Mouse (Mus musculus): Measurements from ENCODE around the gene March11. TPM values are rescaled to one million over a fixed set of nuclear protein-coding genes. Genes with fewer than 3 reads are reported as not detected.

The March11 gene
- 1.4 and 2.2 TPM in 2 replicates for polyA plus RNA-seq (2016; fragmentation: Nextera tagmentation; extraction: Ambion mirVana)

DNA sequence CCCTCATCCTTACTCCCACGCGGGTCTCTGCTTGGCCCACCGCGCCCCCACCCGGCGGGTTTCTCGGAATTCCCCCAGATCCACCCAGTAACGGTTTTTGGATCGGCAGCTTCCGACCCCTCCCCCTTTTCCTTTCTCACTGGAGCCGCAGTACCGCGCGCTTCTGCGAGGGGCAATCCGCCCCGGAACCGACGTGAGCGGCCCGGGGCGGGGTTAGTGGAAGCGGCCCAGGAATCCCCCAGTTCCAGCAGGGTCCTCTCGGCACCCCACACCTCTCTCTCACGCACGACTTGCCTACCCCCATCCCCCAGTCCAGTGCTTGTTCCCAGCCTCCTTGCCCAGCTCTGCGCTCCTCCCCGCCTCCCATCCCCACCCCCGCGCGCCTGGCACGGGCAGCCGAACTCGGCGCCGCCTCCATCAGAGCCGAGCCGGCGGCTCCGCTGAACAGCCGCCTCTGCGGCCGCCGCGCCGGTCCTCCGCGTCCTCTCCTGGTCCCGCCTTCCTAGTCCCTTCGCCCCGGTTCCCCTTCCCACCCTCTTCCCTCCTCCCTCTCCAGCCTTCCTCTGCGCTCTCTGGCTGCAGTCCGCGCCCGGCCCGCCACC, at the start of gene March11:
March11 (plus strand) TSS at position 420 of the 602 bp plus-strand sequence.
- H3K27me3 ChIP-seq (ENCODE audit: insufficient read depth, poor library complexity, severe bottlenecking): peaks cover 19% of the 10 kb centered on the region
- H3K9me3 ChIP-seq: no peaks in the 10 kb centered on the region
- peak within 1 kb of the TSS; percentile 76 for H3K27ac ChIP-seq
- peaks cover 21% of the 10 kb centered on the region; the same call in 1 of the 2 replicates for H3K4me1 ChIP-seq (replicated peaks)
- DNase-seq (ENCODE audit: low spot score): peak; percentile 69
- no peaks in the 10 kb centered on the region for H3K36me3 ChIP-seq
- H3K4me3 ChIP-seq: peak within 1 kb of the TSS; percentile 77
- 1% methylated on average over 56 of the region's 56 CpGs for WGBS

DNA sequence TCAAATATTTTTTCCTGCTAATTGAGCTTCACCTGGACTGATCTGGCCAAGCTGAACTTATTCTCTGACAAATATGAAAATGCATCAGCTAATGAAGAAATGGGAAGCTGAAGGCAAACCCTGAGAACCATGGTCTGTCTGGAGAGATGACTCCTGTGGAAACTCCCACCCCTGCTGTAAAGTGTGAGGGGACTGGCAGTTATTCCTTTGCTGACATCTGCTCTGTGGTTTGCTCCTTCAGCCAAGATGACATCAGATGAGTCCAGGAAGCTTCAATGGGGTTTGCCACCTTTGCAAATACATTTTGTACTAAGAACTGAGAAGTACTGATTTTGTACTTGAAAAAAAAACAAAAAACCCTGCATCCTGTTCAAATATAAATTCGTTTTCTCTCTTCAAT, 46.5 kb upstream of the March11 start:
- H3K4me1 ChIP-seq (replicated peaks): no peaks in the 10 kb centered on the region
- no peak for DNase-seq (ENCODE audit: low spot score)

DNA sequence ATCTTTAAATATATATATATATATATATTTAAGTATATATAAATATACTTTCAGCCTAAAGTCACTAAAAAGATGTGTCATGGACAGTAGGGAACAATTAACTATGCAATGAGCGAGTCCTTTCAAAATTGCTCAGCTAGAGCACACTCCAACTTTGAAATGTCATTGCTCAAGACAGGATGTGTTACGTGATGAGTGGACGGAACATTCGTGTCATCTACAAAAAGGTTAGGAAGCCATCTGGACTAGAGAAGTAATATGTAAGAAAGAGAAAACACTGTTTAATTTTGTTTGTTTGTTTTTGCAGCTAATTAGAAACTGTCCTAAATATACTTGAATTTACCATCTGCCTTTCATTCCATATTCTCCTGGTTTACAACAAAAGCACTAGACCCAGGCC, 39.3 kb upstream of the March11 start:
- no peak overlapping the region for H3K27ac ChIP-seq
- H3K36me3 ChIP-seq: no peaks in the 10 kb centered on the region
- no peaks in the 10 kb centered on the region for H3K27me3 ChIP-seq (ENCODE audit: insufficient read depth, poor library complexity, severe bottlenecking)
- H3K4me1 ChIP-seq (replicated peaks): no peaks in the 10 kb centered on the region
- no peaks in the 10 kb centered on the region for H3K9me3 ChIP-seq
- 95% methylated on average over 4 of the region's 4 CpGs for WGBS
- H3K4me3 ChIP-seq: no peak overlapping the region
- no peak for DNase-seq (ENCODE audit: low spot score)

More for the DNA sequence above, 46.5 kb upstream of the March11 start:
- Histone ChIP-seq H3K27me3 (ENCODE audit: insufficient read depth, poor library complexity, severe bottlenecking) (no peaks in the 10 kb centered on the region), H3K4me3 (no peak overlapping the region), H3K36me3 (no peaks in the 10 kb centered on the region), H3K27ac (no peak overlapping the region), H3K9me3 (no peaks in the 10 kb centered on the region)
- WGBS: 70% methylated on average over 1 of the region's 1 CpGs

DNA sequence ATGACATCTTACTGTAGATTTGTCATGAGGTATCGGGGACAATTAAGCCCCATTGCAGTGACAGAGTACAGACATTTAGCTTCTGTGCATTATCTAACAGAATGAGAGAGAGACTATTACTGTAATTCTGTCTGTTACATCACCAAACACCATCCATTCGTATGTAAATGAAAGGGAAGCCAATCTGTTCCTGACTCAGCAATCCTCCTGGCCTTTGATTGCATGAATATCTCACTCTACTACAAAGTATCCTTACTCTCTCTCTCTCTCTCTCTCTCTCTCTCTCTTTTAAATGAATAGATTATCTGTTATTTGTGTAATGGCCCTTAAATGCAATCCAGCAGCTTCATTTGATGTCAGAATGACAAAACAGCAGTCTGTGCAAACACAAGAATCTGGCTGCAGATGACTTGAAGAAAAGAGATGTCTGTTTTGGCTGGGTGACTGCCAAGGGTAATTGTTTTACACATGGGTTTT, 32.8 kb upstream of the March11 start:
- H3K4me1 ChIP-seq (replicated peaks): no peaks in the 10 kb centered on the region
- WGBS: 85% methylated on average over 2 of the region's 2 CpGs
- no peaks in the 10 kb centered on the region for H3K36me3 ChIP-seq
- DNase-seq (ENCODE audit: low spot score): no peak
- H3K27me3 ChIP-seq (ENCODE audit: insufficient read depth, poor library complexity, severe bottlenecking): no peaks in the 10 kb centered on the region
- H3K4me3 ChIP-seq: no peak overlapping the region
- no peak overlapping the region for H3K27ac ChIP-seq
- H3K9me3 ChIP-seq: no peaks in the 10 kb centered on the region

DNA sequence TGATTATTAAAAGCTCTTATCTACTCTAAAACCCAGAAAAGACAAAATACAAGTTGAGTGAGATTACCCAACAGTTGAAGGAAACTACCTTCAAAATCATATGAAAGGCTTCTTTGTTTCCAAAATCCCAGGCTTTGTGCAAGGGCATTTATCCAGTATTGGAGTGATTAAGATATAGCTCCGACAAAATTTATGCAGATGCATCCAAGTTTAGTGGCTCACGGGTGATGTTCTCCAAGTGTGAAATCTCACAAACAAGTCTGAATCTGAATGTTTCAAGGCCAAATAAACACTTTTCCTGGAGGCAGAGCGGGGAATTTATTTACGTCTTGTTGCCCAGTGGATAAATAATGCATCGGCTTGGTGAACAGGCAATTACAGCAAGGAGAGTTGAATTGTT, 32.2 kb upstream of the March11 start:
- Histone ChIP-seq H3K27ac (no peak overlapping the region), H3K36me3 (no peaks in the 10 kb centered on the region), H3K4me3 (no peak overlapping the region), H3K4me1 (replicated peaks) (no peaks in the 10 kb centered on the region), H3K9me3 (no peaks in the 10 kb centered on the region), H3K27me3 (ENCODE audit: insufficient read depth, poor library complexity, severe bottlenecking) (no peaks in the 10 kb centered on the region)
- WGBS: 89% methylated on average over 5 of the region's 5 CpGs
- no peak for DNase-seq (ENCODE audit: low spot score)

DNA sequence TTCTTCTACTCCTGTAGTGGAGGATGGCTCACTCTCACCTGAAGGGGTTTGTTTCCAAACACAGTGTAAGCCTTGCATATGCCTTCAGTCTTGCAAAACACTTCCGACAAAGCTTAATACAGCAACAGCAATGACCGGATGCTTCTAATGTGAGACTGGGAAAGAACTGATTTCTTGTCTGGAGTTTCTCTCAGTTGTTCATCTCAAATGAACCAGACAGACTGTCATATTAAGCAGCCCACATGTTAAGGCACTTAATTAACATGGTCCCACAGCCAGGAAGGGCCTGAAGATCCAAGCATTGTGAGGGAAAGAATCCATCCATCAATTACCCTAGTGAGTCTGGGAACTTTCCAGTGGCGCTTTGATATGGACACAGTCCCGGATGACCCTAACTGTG, 17.0 kb upstream of the March11 start:
- Histone ChIP-seq H3K4me1 (replicated peaks) (no peaks in the 10 kb centered on the region), H3K4me3 (no peak overlapping the region), H3K27me3 (ENCODE audit: insufficient read depth, poor library complexity, severe bottlenecking) (no peaks in the 10 kb centered on the region), H3K27ac (0 out of 2 replicates have a peak overlapping the region, but pooled peaks have one; percentile 16), H3K9me3 (no peaks in the 10 kb centered on the region), H3K36me3 (no peaks in the 10 kb centered on the region)
- DNase-seq (ENCODE audit: low spot score): no peak
- WGBS: 78% methylated on average over 4 of the region's 4 CpGs

DNA sequence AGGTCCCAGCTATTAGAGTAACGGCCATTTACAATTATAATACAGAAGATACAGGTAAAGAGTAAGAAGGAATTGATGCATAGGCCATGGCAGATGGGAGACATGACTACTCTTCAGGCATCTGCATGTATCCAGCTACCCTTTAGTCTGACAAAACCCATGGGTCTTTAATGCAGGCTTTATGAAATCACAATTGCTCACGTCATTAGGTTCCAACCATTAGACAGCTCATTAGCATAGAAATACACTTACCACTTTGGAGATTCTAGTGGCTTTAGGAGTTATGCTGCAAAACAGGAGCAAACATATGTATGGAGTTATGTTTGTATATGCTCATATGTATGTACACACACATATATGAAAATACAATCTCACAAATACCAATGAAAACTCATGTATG, 16.0 kb upstream of the March11 start:
- Histone ChIP-seq H3K4me3 (no peak overlapping the region), H3K27ac (no peak overlapping the region), H3K4me1 (replicated peaks) (no peaks in the 10 kb centered on the region), H3K27me3 (ENCODE audit: insufficient read depth, poor library complexity, severe bottlenecking) (no peaks in the 10 kb centered on the region), H3K9me3 (no peaks in the 10 kb centered on the region), H3K36me3 (no peaks in the 10 kb centered on the region)
- WGBS: 80% methylated on average over 2 of the region's 2 CpGs
- no peak for DNase-seq (ENCODE audit: low spot score)

DNA sequence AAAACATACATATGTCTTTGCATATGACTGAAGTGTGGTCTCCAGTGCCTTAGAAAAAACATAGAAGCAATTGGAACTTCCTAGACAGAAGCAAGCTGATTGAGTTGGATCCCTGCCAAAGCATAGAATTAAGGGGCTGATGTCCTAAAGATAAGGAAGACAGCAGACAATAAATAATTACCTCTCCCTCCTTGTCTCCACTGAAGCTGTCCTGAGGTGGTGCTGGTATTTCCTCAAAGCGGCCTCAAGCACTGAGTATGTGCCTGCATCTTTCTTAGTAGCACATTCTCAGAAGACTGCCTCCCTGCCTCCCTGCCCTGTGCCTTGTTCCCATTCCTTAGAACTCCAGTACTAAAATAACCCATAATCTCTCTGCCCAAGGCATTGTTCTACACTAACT, 15.6 kb upstream of the March11 start:
- no peaks in the 10 kb centered on the region for H3K27me3 ChIP-seq (ENCODE audit: insufficient read depth, poor library complexity, severe bottlenecking)
- WGBS: 86% methylated on average over 1 of the region's 1 CpGs
- H3K9me3 ChIP-seq: no peaks in the 10 kb centered on the region
- H3K36me3 ChIP-seq: no peaks in the 10 kb centered on the region
- H3K4me1 ChIP-seq (replicated peaks): no peaks in the 10 kb centered on the region
- H3K27ac ChIP-seq: no peak overlapping the region
- DNase-seq (ENCODE audit: low spot score): no peak
- H3K4me3 ChIP-seq: no peak overlapping the region

DNA sequence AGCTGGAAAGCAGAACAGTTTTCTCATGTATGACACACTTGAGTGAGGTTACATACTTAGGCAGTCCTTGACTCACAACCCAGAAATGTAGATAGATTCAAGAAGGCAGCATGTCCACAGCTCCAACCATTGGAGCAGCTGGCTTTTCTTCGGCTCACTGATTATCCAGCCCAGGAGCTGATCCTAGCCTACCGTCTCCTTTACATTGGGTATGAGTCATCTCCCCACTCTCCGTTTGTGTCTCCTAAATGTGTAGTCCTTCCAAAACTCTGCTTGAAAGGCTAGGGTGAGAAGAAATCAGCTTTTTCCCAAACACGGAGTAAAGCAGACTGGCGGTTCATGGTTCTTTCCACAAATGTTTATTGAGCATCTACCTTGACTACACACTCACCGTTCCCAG, 10.2 kb upstream of the March11 start:
- no peaks in the 10 kb centered on the region for H3K27me3 ChIP-seq (ENCODE audit: insufficient read depth, poor library complexity, severe bottlenecking)
- H3K36me3 ChIP-seq: no peaks in the 10 kb centered on the region
- no peak overlapping the region for H3K4me3 ChIP-seq
- H3K9me3 ChIP-seq: no peaks in the 10 kb centered on the region
- DNase-seq (ENCODE audit: low spot score): no peak
- H3K27ac ChIP-seq: no peak overlapping the region
- WGBS: 94% methylated on average over 6 of the region's 6 CpGs
- H3K4me1 ChIP-seq (replicated peaks): no peaks in the 10 kb centered on the region

DNA sequence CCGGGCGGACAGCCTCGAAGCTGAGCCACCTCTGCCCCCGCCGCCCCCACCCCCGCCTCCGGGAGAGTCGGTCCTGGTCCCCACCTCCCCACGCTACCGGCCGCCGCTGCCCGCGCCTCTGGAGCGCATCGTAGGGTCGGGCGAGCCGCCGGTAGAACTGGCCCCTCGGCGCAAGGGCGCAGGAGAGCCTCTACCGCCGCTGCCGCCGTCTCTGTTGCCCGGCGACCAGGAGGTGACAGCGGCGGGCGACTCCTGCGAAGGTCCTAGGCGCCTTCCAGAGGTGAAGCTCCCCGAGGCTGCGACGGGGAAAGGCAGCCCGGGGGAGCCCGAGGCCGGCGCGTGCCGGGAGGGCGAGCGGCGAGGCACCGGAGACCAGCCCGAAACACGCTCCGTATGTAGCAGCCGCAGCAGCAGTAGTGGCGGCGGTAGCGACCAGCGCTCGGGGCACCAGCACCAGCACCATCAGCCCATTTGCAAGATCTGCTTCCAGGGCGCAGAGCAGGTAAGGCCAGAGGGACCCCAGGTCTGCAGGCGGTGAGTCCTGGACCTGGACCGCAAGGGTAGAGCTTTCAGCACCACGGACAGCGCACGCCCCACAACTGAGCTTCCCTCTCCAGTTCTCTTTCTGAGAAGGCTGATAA, 563 bp downstream of the March11 start:
- Histone ChIP-seq H3K27ac (peak overlapping the region; percentile 76), H3K27me3 (ENCODE audit: insufficient read depth, poor library complexity, severe bottlenecking) (peaks cover 19% of the 10 kb centered on the region), H3K4me1 (replicated peaks) (peaks cover 21% of the 10 kb centered on the region; the same call in 1 of the 2 replicates), H3K9me3 (no peaks in the 10 kb centered on the region), H3K36me3 (no peaks in the 10 kb centered on the region), H3K4me3 (peak overlapping the region; percentile 77)
- WGBS: under 1% methylated on average over 62 of the region's 62 CpGs
- peak; percentile 80 for DNase-seq (ENCODE audit: low spot score)

DNA sequence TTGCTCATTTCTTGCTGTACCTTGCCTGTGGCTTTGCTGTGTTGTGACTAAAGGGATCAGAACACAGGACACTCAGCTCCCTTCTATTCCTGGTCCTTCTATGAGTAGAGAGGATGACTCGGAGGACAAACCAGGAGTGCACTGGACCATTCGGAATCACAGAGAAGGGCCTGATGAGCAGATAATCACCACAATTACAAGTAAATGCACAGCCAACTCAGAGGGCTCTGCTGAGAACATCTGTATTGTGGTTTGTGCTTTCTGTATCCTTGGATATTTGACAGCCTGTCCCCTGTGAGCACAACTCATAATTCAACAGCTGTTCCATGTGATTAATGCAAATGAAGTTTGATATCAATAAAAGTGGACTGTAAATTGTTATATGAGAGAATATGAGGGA, 11.0 kb downstream of the March11 start:
- no peak overlapping the region for H3K27ac ChIP-seq
- no peak overlapping the region for H3K4me3 ChIP-seq
- no peaks in the 10 kb centered on the region for H3K27me3 ChIP-seq (ENCODE audit: insufficient read depth, poor library complexity, severe bottlenecking)
- H3K36me3 ChIP-seq: no peaks in the 10 kb centered on the region
- DNase-seq (ENCODE audit: low spot score): no peak
- no peaks in the 10 kb centered on the region for H3K9me3 ChIP-seq
- H3K4me1 ChIP-seq (replicated peaks): no peaks in the 10 kb centered on the region
- WGBS: 75% methylated on average over 2 of the region's 2 CpGs

DNA sequence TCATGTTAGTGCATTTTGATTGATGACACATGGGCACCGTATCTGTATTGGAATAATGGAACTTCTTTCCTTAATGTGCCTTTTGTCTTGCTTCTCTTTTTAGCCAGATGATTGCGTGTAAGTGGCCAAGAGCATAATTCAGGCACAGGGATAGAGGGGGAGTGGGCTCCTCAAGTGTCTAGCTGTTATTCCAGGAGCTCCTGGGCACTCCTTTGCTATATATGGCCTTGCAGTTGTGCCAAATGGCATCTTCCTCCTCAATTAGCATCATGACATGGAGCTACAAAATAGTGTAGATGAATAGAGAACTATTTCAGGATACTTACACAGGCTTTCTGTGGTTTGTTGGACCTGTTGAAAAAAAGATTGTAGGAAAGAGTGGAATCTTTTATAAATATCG, 11.6 kb downstream of the March11 start:
- Histone ChIP-seq H3K27me3 (ENCODE audit: insufficient read depth, poor library complexity, severe bottlenecking) (no peaks in the 10 kb centered on the region), H3K4me3 (no peak overlapping the region), H3K27ac (no peak overlapping the region), H3K9me3 (no peaks in the 10 kb centered on the region), H3K36me3 (no peaks in the 10 kb centered on the region), H3K4me1 (replicated peaks) (no peaks in the 10 kb centered on the region)
- 89% methylated on average over 3 of the region's 3 CpGs for WGBS
- no peak for DNase-seq (ENCODE audit: low spot score)

DNA sequence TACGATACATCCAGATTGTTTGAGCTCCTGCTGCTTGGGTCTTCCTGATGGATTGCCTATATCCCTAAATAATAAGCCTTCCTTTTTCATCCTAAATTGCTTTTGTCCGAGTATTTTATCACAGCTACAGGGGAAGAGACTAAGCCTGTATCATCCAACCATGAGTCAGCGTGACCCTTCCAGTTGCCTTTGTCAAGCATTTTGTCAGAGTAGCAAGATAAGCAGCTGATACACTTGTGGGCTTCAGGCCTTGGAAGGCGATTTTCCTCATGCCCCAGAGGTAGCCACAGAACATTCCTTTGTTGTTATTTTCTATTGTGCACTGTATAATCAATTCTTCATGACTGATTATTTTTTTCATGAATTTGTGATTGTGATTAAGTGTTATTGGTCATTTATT, 14.0 kb downstream of the March11 start:
- Histone ChIP-seq H3K27me3 (ENCODE audit: insufficient read depth, poor library complexity, severe bottlenecking) (no peaks in the 10 kb centered on the region), H3K36me3 (no peaks in the 10 kb centered on the region), H3K4me1 (replicated peaks) (no peaks in the 10 kb centered on the region), H3K27ac (no peak overlapping the region), H3K4me3 (no peak overlapping the region), H3K9me3 (no peaks in the 10 kb centered on the region)
- WGBS: 90% methylated on average over 4 of the region's 4 CpGs
- no peak for DNase-seq (ENCODE audit: low spot score)

Data from hindbrain, embryonic 10.5 days (tissue).